Mouse (Mus musculus) hindbrain, embryonic 15.5 days (tissue): ENCODE results near the gene Slc48a1. TPM values are rescaled to one million over a fixed set of nuclear protein-coding genes. Genes with fewer than 3 reads are reported as not detected.

Experiments
- ATAC-seq: fragments of 200-750 bp; cut with Nextera tagmentation; 2 replicates; pipeline ENCODE4 v1.8.0; 2017; ENCODE audit warnings: low read depth, moderate number of reproducible peaks, moderate TSS enrichment; ENCODE audit not compliant: low FRiP score
- H3K27ac ChIP-seq: fragments of 300-500 bp; sonication (generic); replicated peaks from 2 replicates; pipeline ENCODE4 v1.5.1; 2015; ENCODE audit warnings: mild to moderate bottlenecking, inconsistent platforms
- H3K27me3 ChIP-seq: fragments of 300-500 bp; sonication (generic); 2 replicates; pipeline ENCODE4 v1.6.1; 2015; ENCODE audit warnings: control low read depth, inconsistent platforms
- H3K36me3 ChIP-seq: fragments of 300-500 bp; sonication (generic); 2 replicates; pipeline ENCODE4 v1.6.1; 2015; ENCODE audit warnings: control low read depth, inconsistent platforms
- H3K4me1 ChIP-seq: fragments of 300-500 bp; sonication (generic); replicated peaks from 2 replicates; pipeline ENCODE4 v1.6.1; 2015; ENCODE audit warnings: control low read depth, inconsistent platforms
- H3K4me2 ChIP-seq: fragments of 300-500 bp; sonication (generic); 2 replicates; pipeline ENCODE4 v1.6.1; 2015; ENCODE audit warnings: moderate library complexity, mild to moderate bottlenecking, inconsistent platforms
- H3K4me3 ChIP-seq: fragments of 300-500 bp; sonication (generic); 2 replicates; pipeline ENCODE4 v1.5.1; 2015; ENCODE audit warnings: mild to moderate bottlenecking, inconsistent platforms
- H3K9ac ChIP-seq: fragments of 300-500 bp; sonication (generic); 2 replicates; pipeline ENCODE4 v1.6.1; 2015; ENCODE audit warnings: inconsistent platforms
- H3K9me3 ChIP-seq: fragments of 300-500 bp; sonication (generic); 2 replicates; pipeline ENCODE4 v1.6.1; 2016; ENCODE audit warnings: control low read depth, inconsistent platforms
- WGBS: fragments of 180-500 bp; shearing (Covaris S2); methylation state at CpG from one replicate; pipeline ENCODE4 v1.1.7; 2015; 5-methylcytosine and 5-hydroxymethylcytosine counted together
- polyA plus RNA-seq: library from polyadenylated mRNA; unstranded; fragments of >200 nt; fragmentation: Nextera tagmentation; extraction: Ambion mirVana; gene quantifications from 2 replicates; pipeline ENCODE4 v1.2.1, GENCODE M21; 2015

The Slc48a1 gene
- polyA plus RNA-seq, 1 experiment from 2014 or later: 97.5 TPM

GRCm38 (mm10) chr15:97768192-97768591, 10.1 kb upstream of the Slc48a1 start:
- peak overlapping the region; percentile 52 for H3K9ac ChIP-seq
- peaks cover 16% of the 10 kb centered on the region for H3K27me3 ChIP-seq
- peaks cover 44% of the 10 kb centered on the region for H3K4me1 ChIP-seq
- H3K4me3 ChIP-seq: peak overlapping the region; percentile 38
- H3K36me3 ChIP-seq: no peaks in the 10 kb centered on the region
- ATAC-seq: no peak
- peak overlapping the region; percentile 47 for H3K27ac ChIP-seq
- under 1% methylated on average over 18 of the region's 18 CpGs for WGBS
- H3K4me2 ChIP-seq: peak overlapping the region; percentile 94
- no peaks in the 10 kb centered on the region for H3K9me3 ChIP-seq

DNA sequence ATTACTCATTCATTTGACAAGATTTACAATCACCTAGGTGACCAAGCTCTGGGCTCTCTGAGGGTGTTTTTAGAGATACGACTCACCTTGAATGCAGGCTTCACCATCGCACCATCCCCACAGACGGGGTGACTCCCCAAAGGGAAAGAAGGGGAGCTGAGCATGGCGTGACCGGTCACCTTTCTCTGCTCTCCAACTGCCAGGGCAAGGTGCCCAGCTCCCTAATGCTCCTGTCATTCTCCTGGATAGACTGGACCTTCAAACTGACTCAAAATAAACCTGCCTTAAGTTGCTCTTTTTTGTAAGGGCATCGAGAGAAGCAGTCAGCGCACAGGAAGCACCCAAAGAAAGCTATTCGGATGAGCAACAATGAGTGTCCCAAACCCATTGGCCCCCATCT, 8.0 kb upstream of the Slc48a1 start:
- no peaks in the 10 kb centered on the region for H3K9me3 ChIP-seq
- H3K27me3 ChIP-seq: peaks cover 16% of the 10 kb centered on the region
- H3K4me2 ChIP-seq: no peak overlapping the region
- no peak overlapping the region for H3K4me3 ChIP-seq
- no peak for ATAC-seq
- H3K27ac ChIP-seq: no peak overlapping the region
- 70% methylated on average over 8 of the region's 8 CpGs for WGBS
- no peaks in the 10 kb centered on the region for H3K36me3 ChIP-seq
- H3K9ac ChIP-seq: no peak overlapping the region
- peaks cover 38% of the 10 kb centered on the region for H3K4me1 ChIP-seq

DNA sequence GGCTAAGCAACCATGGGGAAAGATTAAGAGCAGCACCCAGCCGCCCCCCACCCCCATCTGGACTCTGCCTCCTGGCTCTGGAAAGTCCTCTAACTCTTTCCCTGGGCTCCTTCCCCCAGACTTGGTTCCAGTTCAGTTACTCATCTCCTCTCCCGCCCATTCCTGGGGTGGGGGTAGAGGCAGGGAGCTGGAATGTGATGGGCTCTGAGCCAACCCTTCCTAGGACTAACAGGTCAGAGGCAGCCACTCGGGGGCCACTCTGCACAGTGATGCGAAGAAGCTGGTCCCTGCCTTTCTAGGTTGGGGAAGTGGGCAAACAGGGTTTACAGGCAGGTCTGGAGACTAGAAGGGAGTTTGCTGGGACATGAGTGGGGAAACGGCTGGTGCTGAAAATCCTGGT, 5.2 kb upstream of the Slc48a1 start:
- Histone ChIP-seq H3K36me3 (no peaks in the 10 kb centered on the region), H3K4me2 (no peak overlapping the region), H3K27me3 (peaks cover 16% of the 10 kb centered on the region), H3K9me3 (no peaks in the 10 kb centered on the region), H3K9ac (no peak overlapping the region), H3K4me1 (peaks cover 12% of the 10 kb centered on the region), H3K4me3 (no peak overlapping the region), H3K27ac (no peak overlapping the region)
- no peak for ATAC-seq
- 29% methylated on average over 5 of the region's 5 CpGs for WGBS

- Histone ChIP-seq H3K4me3 (no peak overlapping the region), H3K27me3 (peaks cover 16% of the 10 kb centered on the region), H3K9ac (no peak overlapping the region), H3K4me2 (no peak overlapping the region), H3K9me3 (no peaks in the 10 kb centered on the region), H3K27ac (peak overlapping the region; percentile 52; the same call in 1 of the 2 replicates), H3K36me3 (no peaks in the 10 kb centered on the region), H3K4me1 (peaks cover 6% of the 10 kb centered on the region; the same call in 1 of the 2 replicates)
- ATAC-seq: no peak
- WGBS: 71% methylated on average over 5 of the region's 5 CpGs
These were observed 4.4 kb upstream of the Slc48a1 start for GRCm38 (mm10) chr15:97773961-97774370.

DNA sequence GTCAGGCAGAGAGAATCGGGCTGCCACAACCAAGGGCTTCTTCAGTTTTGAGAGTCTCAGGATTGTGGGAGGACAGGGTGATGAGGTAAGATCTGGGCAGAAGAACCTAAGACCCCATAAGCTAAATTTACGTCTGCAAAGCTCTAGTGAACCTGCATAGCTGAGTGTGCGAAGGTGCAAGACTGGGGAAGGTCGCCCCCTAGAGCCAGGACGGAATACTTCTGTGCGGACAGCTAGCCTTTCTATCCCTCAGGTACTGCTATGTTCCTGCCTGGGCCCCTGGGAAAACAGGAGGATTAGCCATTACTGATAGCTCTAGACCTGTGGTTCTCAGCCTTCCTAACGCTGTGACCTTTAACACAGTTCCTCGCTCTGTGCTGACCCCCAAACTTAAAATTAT, 1.8 kb upstream of the Slc48a1 start:
- WGBS: 9% methylated on average over 8 of the region's 8 CpGs
- Histone ChIP-seq H3K9me3 (no peaks in the 10 kb centered on the region), H3K4me2 (no peak overlapping the region), H3K36me3 (no peaks in the 10 kb centered on the region), H3K4me3 (no peak overlapping the region), H3K27ac (no peak overlapping the region), H3K4me1 (peaks cover 6% of the 10 kb centered on the region; the same call in 1 of the 2 replicates), H3K27me3 (no peaks in the 10 kb centered on the region), H3K9ac (no peak overlapping the region)
- ATAC-seq: no peak

GRCm38 (mm10) chr15:97776919-97777318, 1.4 kb upstream of the Slc48a1 start:
- no peak for ATAC-seq
- Histone ChIP-seq H3K4me2 (no peak overlapping the region), H3K36me3 (no peaks in the 10 kb centered on the region), H3K4me1 (peaks cover 6% of the 10 kb centered on the region), H3K27ac (no peak overlapping the region), H3K9me3 (no peaks in the 10 kb centered on the region), H3K9ac (no peak overlapping the region), H3K27me3 (no peaks in the 10 kb centered on the region), H3K4me3 (no peak overlapping the region)
- 82% methylated on average over 6 of the region's 6 CpGs for WGBS

- H3K27ac ChIP-seq: no peak overlapping the region
- WGBS: 83% methylated on average over 1 of the region's 1 CpGs
- H3K9me3 ChIP-seq: no peaks in the 10 kb centered on the region
- no peaks in the 10 kb centered on the region for H3K36me3 ChIP-seq
- no peak overlapping the region for H3K4me2 ChIP-seq
- no peak overlapping the region for H3K9ac ChIP-seq
- ATAC-seq: no peak
- peaks cover 12% of the 10 kb centered on the region; the same call in 1 of the 2 replicates for H3K27me3 ChIP-seq
- H3K4me3 ChIP-seq: no peak overlapping the region
- peaks cover 11% of the 10 kb centered on the region for H3K4me1 ChIP-seq
These were observed 1.3 kb downstream of the Slc48a1 start for GRCm38 (mm10) chr15:97779576-97779975.

- Histone ChIP-seq H3K27me3 (peaks cover 12% of the 10 kb centered on the region; the same call in 1 of the 2 replicates), H3K4me1 (peaks cover 19% of the 10 kb centered on the region), H3K36me3 (no peaks in the 10 kb centered on the region), H3K4me2 (no peak overlapping the region), H3K27ac (no peak overlapping the region), H3K4me3 (no peak overlapping the region), H3K9ac (no peak overlapping the region), H3K9me3 (no peaks in the 10 kb centered on the region)
- ATAC-seq: no peak
- 64% methylated on average over 12 of the region's 12 CpGs for WGBS
These were observed 2.3 kb downstream of the Slc48a1 start for GRCm38 (mm10) chr15:97780611-97781031.

- Histone ChIP-seq H3K27ac (no peak overlapping the region), H3K9ac (no peak overlapping the region), H3K36me3 (no peaks in the 10 kb centered on the region), H3K4me1 (peaks cover 31% of the 10 kb centered on the region), H3K27me3 (peaks cover 12% of the 10 kb centered on the region; the same call in 1 of the 2 replicates), H3K9me3 (no peaks in the 10 kb centered on the region), H3K4me3 (no peak overlapping the region), H3K4me2 (peak overlapping the region; percentile 14)
- no peak for ATAC-seq
- 8% methylated on average over 24 of the region's 24 CpGs for WGBS
These were observed 3.8 kb downstream of the Slc48a1 start for GRCm38 (mm10) chr15:97781961-97782748.

GRCm38 (mm10) chr15:97782749-97783105, 4.4 kb downstream of the Slc48a1 start:
- H3K27ac ChIP-seq: no peak overlapping the region
- H3K4me1 ChIP-seq: peaks cover 37% of the 10 kb centered on the region
- no peak overlapping the region for H3K9ac ChIP-seq
- H3K27me3 ChIP-seq: peaks cover 12% of the 10 kb centered on the region; the same call in 1 of the 2 replicates
- H3K4me2 ChIP-seq: peak overlapping the region; percentile 14
- H3K36me3 ChIP-seq: no peaks in the 10 kb centered on the region
- no peaks in the 10 kb centered on the region for H3K9me3 ChIP-seq
- no peak for ATAC-seq
- WGBS: 6% methylated on average over 9 of the region's 9 CpGs
- H3K4me3 ChIP-seq: no peak overlapping the region

DNA sequence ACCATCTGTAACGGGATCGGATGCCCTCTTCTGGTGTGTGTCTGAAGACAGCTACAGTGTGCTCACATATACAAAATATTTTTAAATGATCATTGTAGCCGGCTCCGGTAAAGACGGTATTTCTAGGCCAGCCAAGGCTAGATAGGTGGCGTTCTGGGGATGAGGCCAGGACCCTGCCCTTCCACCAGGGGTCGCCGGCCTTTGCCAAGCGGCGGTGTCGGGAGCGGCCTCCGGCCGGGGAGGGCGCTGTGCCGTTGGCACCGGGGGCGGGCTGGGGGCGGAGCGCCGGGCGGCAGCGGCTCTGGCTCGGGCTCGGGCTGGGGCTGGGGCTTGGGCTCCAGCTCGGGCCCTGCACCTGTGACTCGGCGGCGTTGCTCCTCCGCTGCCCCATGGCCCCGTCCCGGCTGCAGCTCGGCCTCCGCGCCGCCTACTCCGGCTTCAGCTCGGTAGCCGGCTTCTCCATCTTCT, 5.8 kb downstream of the Slc48a1 start:
- peak overlapping the region; percentile 65 for H3K27ac ChIP-seq
- H3K9me3 ChIP-seq: no peaks in the 10 kb centered on the region
- peak overlapping the region; percentile 60 for H3K4me2 ChIP-seq
- peak; percentile 84 for ATAC-seq
- H3K27me3 ChIP-seq: peaks cover 12% of the 10 kb centered on the region; the same call in 1 of the 2 replicates
- H3K4me1 ChIP-seq: peaks cover 51% of the 10 kb centered on the region
- 2% methylated on average over 29 of the region's 39 CpGs for WGBS
- peak overlapping the region; percentile 74 for H3K4me3 ChIP-seq
- no peaks in the 10 kb centered on the region for H3K36me3 ChIP-seq
- peak overlapping the region; percentile 87 for H3K9ac ChIP-seq

DNA sequence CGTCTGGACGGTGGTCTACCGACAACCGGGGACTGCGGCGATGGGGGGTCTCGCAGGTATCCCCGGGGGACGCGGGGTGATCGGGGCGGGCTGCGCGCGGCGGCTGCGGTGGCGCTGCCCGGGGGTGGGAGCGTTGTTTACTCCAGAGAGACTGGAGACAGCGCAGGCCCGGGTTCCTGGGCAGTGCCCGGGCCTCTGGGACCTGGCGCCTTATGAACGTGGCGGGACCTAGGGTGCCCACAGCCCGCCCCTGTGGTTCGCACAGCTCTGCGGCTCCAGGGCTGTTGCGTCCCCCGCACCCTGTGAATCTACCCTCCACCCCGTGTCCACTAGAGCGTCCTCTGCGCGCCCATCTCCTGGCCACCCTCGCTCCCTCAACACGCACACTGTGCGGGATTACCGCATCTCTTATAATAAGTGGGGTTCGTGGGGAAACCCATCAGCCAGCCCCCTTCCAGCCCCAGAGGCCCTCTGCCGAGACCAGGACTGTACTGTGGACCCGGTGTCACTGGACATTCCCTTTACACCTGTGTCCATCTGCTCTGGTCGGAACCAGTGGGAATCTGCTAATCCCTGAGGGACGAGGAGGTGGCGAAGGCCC, 6.3 kb downstream of the Slc48a1 start:
- WGBS: 5% methylated on average over 41 of the region's 45 CpGs
- Histone ChIP-seq H3K27ac (peak overlapping the region; percentile 65), H3K4me3 (peak overlapping the region; percentile 74), H3K9ac (peak overlapping the region; percentile 87), H3K36me3 (no peaks in the 10 kb centered on the region), H3K4me2 (peak overlapping the region; percentile 60), H3K9me3 (no peaks in the 10 kb centered on the region), H3K4me1 (peaks cover 52% of the 10 kb centered on the region), H3K27me3 (peaks cover 12% of the 10 kb centered on the region; the same call in 1 of the 2 replicates)
- peak; percentile 49 for ATAC-seq
